Mouse (Mus musculus) heart, postnatal 36 days (tissue): Measurements from ENCODE around the gene AI837181. TPM values are rescaled to one million over a fixed set of nuclear protein-coding genes. Genes with fewer than 3 reads are reported as not detected.

Experiments
- DNase-seq, 2 experiments: peaks; one replicate each; pipeline ENCODE4 v3.0.0; 2021 to 2022
- intact Hi-C: fragments of 180-260 bp; cut with DNase I; formaldehyde crosslinking; loops from one replicate; pipeline ENCODE4 v1.15.1; 2025
- total RNA-seq, 2 experiments: library from RNA; stranded (reverse); gene quantifications; 2 replicates each; pipeline ENCODE4 v1.2.3; 2021

Gene AI837181
- total RNA-seq, 2 experiments from 2014 or later = 33.3 to 38.1 TPM

DNA sequence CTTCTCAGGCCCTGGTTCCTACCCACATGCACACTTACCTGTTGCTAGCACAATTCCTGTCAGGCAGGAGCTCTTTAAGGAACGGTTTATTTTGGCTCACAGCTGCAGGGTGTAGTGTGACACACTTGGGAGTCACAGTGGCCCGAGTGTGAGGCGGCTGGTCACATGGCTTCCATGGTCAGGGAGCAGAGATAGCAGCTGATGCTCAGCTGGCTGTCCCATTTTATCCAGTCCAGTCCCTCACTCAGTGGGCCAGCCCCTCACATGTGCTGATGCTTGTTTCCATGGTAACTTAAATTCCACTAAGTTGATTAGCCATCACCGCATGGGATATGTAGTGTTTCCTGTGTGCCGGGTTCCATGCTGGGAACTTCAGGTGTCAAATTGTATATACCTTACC, 13.0 kb upstream of the AI837181 start:
- intact Hi-C loops = no loop called here

DNA sequence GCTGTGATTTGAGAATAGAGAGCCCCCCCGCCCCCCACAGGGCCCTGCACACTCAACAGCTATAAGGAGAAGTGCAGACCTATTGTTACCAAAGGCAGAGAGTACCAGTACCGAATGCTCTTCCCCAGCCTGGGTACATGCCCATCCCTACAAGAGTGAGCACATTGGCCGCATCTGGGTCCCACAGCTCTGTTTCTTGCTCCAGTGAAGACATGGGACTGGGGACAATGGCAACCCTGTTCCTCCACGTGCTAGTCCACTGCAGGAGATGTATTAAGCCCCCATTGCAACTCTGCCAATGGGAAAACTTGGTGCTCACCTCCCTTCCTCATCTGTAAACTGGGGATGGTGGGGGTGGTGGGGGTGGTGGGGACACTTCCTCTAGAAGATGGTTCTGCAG, 11.1 kb upstream of the AI837181 start:
- intact Hi-C loops = no loop called here
- no peak for DNase-seq

More for the DNA sequence above, 13.0 kb upstream of the AI837181 start:
- DNase-seq = peak in 1 of 2 experiments; percentile 37

DNA sequence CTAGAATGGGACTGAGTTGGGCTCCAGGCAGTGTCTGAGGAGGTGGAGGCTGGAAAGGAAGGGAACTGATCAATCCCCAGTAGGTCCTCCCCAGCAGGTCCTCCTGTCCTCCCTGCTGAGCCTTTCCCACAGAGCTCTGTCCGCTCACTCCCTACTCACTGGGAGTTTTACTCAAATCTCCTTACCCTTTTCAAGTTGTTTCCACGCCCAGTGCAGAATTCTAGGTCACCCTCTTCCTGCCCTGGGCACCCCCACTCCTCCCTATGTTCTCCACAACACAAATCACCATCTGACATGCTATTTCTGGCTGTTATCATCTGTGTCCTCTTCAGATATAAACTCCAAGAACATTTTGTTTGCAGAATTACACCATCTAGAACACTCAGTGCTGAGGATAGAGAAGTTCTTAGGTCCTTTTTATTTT, 10.4 kb upstream of the AI837181 start:
- intact Hi-C loops = no loop called here
- DNase-seq = peak; percentile 62 to 68

DNA sequence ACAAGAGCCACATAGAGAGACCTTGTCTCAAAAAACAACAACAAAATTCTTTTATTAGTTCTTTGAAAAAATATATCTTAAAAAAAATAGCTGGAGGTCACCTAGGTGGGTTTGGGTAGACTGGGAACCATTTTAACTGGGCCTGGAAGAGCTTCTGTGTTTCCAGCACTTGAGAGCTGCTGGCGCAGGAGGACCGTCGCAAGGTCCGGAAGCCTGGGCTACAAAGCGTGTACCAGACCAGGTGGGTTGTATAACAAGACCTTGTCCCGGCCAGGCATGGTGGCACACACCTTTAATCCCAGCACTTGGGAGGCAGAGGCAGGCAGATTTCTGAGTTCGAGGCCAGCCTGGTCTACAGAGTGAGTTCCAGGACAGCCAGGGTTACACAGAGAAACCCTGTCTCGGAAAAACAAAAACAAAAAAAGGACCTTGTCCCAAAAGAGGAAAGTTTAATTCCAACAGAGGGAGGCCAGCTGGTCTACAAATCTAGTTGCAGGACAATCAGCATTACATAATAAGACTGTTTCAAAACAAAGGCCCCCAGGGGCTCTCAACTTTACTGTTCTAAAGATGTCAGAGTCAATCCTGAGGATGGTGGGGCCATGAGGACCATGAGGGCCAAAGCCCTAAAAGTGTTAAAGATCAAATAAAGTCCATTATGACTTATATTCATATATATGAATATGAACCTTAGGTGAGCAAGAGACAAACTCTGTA, 6.0 kb upstream of the AI837181 start:
- intact Hi-C loops = no loop called here
- DNase-seq = no peak

DNA sequence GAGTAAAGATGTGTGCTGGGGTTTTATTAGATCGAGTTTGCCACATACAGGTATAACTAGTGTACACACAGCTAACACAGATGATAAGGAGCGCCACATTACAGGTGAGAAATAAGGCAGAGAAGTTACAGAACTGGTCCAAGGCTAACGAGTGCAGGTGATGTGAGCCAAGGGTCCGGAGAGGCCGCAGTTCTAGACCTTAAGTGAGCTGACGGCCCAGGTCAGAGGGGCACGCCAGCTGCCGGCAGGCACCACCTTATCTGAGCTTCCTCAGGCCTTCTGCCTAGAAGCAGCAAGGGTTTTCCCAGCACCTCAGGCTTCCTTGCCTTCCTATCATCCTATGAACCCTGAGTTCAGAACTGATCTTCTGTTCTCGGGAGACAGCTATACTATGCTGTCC, 5.3 kb upstream of the AI837181 start:
- DNase-seq = no peak
- intact Hi-C loops = no loop called here

DNA sequence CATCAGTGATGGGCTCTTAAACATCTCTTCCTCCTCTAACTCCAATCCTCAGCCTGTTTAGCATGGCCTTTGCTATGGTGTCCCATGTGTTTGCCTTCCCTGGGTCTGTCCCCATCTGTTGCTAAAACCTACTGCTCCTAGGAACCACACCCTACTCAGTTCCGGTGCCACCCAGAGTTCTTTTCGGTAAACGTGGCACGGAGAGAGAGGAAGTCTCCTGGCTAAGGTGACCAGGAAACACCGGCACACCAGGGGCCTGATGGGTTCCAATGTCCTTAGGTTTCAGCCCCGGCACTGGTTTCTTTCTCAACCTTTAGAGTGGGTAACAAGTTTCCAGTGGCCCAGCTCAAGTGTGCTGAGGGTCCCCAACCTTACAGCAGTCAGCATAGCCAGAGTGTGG, 4.4 kb upstream of the AI837181 start:
- DNase-seq = no peak
- intact Hi-C loops = no loop called here

DNA sequence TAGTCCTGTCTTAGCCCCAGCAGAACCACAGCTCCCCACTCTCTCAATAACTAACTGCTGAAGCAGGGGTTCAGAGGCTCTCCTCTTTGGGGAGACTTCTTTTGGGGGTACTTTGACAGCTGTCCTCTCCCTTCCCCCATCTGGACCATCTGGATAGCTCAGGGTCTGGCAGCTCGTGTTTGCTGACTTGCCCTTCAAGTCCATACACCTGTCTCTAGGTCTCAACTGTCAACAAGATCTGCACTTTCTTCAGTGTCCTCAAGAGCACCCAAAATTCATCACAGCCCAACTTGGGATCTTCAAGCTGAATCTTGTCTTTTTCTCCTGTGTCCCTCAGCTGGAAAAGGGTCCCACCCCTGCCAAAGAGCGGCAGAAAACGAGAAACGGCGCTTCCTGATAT, 3.2 kb upstream of the AI837181 start:
- no peak for DNase-seq
- intact Hi-C loops = no loop called here

DNA sequence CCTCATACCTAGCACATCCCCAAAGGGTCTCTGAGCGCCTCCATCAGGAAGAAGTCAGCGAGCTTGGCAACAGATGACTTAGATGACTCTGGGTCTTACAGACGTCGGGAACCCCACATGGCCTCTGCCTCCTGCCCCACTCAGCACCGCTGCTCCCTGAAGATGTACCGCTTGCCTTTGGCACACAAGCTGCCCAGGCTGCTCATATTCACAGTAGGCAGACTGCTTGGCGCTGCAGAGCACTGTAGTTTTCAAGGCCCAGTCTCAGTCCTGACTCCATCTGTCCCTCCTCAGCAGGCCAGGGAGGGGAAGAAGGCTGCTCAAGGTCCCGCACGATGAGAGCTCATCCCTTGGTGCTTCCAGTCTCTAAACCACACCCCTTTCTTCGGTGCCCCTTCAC, 2.7 kb upstream of the AI837181 start:
- intact Hi-C loops = no loop called here
- no peak for DNase-seq

DNA sequence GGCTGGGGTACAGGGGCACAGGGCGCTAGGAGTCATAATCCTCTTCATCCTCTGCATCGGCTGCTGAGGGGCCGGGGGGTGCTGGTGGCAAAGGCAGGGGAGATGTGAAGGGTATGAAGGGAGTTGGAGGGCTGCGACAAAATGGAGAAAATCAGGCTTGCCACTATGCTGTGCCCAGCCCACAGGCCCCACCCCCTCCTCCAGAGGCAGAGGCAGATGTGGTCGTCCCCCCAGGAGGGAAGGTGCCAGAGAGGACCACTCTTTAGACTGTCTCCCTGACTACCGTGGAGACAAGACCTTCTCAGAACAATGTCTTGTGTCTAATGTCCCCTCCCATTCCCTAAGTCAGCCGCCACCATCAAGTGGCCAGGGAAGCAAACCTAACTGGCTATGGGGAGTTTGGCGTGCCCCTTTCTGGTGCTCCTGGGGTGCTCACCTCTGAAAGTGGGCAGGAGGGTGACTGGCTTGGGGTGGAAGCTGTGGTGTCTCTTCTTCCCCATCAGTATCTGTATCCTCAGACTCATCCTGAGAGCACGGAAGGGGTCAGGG, 2.0 kb upstream of the AI837181 start:
- intact Hi-C loops = loop anchor here (1.0 kb wide), 1 partner anchor 33 kb away; no protein-coding TSS in a partner anchor
- DNase-seq = no peak

DNA sequence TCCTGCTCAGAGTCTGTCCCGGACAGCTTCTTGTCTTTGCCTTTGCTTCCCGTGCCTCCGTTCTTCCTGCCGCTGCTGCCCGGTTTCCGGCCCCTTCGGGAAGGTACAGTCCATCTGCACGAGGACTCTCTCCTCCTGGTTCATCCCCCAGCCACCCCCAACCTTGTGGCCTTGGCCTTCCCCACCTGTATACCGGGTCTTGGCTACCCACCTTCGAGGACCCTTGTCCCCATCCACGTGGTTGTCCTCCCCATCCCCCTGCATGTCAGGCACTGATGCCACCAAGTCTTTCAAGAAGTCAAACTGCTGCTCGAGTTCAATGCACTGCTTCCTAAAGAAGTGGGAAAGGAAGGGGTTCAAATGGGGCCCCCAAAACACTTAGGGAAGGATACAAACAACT, 1.4 kb upstream of the AI837181 start:
- intact Hi-C loops = loop anchor here (1.0 kb wide), 1 partner anchor 33 kb away; no protein-coding TSS in a partner anchor
- DNase-seq = no peak

DNA sequence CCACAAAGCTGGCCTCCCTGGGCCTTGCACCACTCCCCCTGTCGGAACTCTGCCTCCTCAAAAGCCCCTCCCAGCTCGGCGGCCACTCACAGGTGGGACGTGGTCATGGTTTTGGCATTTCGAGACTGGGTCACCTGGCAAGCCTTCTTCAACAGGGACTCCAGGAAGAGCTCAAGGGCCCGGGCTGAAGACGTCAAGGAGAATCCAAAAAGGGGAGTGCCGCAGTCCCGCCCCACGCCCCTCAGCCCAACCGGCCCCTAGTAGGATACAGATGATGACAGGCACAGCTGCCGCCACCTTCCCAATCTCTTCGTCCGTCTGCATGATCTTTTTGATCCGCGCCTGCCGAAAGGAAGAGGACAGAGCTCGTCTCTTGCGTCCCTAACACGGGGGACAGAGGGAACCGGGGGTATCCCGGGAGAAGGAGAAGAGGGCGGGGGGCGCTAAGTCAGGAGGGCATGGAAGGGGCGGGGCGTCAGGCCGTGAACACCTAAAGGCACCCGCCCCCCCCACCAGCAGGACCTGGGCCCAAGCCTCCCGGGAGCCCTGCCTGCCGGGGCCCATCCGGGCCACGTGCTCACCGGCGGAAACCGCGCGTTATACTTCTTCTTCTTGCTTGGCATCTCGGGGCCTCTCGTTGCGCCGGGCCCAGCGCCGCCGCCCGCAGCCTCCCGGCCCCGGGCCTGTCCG, 707 bp upstream of the AI837181 start:
- DNase-seq = peak in 1 of 2 experiments; percentile 85
- intact Hi-C loops = loop anchor here (2.0 kb wide), 1 partner anchor 57 kb away; the partner anchor contains the start of genes Banf1 and Eif1ad

DNA sequence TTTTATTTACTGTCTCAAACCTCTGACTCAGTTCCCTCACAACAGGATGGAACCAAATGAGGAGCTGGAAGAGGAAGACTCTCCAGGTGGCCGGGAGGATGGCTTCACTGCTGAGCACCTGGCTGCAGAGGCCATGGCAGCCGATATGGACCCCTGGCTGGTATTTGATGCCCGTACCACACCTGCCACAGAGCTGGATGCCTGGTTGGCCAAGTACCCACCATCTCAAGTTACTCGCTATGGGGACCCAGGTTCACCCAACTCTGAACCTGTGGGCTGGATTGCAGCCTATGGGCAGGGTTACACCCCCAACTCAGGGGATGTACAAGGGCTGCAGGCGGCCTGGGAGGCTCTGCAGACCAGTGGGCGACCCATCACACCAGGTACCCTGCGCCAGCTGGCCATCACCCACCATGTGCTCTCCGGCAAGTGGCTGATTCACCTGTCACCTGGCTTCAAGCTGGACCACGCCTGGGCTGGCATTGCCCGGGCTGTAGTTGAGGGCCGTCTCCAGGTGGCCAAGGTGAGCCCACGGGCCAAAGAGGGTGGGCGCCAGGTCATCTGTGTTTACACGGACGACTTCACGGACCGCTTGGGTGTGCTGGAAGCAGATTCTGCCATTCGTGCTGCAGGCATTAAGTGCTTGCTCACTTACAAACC, 1.1 kb downstream of the AI837181 start:
- no peak for DNase-seq
- intact Hi-C loops = loop anchor here (2.0 to 5.0 kb wide), 2 partner anchors 59 to 89 kb away; partner anchors contain the start of genes Banf1, Catsper1 and Eif1ad

DNA sequence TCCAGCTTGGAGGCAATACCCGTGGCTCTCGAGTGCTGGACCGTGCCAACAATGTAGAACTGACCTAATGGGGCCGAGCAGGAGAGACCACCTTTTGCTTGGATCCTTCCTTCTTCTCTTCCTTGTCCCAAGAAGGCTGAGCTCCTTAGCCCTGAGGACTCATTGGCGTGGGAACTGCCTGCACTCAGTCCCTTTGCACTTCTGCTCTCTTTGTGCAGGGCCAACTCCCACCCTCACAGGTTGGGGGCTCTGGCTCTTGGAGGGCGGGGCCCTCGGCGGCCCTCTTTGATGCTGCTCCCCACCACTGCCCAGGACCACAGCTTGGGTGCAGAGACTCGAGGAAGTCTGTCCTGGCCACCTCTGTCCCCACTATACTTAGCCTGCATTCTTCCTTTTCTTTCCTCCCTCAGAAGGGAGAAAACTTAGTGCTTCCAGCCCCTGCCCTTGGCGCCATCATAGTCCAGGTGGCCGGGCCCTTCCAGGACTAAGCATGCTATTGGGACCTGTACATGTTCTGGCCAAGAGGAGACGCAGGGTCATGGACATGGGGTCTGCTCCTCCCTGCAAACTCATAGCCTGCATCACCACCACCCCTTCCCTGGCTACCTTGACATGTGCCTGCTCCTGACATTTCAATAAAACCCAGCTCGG, 1.8 kb downstream of the AI837181 start:
- DNase-seq = no peak
- intact Hi-C loops = loop anchor here (5.0 kb wide), 1 partner anchor 89 kb away; the partner anchor contains the start of gene Catsper1

DNA sequence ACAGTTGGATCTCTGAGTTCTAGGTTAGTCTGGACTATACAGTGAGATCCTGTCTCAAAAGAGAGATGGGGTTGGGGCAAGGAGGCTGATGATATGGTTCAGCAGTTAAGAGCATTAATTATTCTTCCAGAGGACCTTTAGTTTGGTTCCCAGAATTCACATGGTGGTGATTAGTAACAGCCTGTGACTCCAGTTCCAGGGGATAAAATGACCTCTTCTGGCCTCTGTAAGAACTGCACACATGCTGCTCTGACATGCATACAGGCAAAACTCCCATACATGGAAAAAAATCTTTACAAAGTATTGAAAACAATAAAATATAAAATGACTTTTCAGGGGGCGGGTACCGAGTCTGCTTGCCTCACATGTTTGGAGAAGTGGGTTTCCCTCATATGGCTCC, 3.1 kb downstream of the AI837181 start:
- peak in 1 of 2 experiments; percentile 40 for DNase-seq
- intact Hi-C loops = loop anchor here (5.0 kb wide), 1 partner anchor 91 kb away; the partner anchor contains the start of gene Catsper1

DNA sequence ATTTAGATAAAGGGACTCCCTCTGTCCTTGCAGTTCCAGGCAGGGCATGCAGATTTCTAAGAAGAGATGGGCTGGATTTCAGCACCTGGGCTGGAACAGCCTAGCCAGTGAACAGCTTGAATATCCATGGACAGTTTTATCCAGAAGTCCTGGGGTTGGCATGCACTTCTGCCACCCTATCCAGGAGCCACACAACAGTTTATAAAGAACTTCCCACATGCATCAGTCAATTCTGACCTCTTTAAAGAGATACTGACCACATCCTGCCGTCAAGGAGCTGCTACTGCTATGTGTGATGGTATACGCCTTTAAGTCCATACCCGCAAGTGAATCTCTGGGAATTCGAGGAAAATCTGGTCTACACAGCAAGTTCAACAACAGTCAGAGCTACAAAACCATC, 4.3 kb downstream of the AI837181 start:
- no peak for DNase-seq
- intact Hi-C loops = loop anchor here (5.0 kb wide), 1 partner anchor 92 kb away; the partner anchor contains the start of gene Catsper1

DNA sequence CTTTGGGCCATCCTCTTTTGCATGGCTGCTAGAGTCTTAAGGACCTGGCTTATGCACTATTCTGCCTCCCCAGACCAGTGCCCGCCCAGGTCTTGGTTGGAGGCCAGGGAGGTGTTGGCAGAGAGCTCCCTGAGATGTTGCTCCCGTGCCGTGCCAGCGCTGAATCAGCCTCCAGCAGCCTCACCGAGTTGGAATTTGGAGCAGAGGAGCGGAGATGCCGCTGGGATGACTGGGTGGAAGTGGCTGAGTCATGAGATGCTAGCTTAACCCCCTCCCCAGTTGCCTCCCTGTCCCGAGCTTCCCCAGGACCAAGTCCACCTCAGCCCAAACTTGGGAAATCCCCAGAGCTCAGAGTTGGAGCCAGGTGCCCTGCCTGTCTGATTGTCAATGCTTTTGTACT, 4.9 kb downstream of the AI837181 start:
- intact Hi-C loops = loop anchor here (5.0 kb wide), 2 partner anchors 93 to 137 kb away; partner anchors contain the start of genes Ap5b1 and Catsper1

DNA sequence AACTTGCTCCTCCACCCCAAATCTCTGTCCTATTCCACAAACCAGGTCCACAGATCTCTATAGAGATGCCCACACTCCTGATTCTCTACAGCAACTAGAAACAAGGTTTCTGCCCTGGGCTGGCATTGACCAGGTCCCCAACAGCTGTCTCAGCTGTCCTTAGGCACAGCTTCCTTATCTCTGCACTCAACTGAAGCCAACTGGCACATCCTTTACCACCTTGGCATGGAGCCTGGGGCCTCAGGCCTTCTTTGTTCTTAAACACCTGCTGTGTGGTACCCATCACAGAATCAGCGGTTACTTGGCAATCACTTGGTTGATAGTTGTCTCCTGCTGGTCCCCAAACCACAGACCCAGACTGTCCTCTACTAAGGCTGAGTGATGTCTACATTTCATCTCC, 5.5 kb downstream of the AI837181 start:
- DNase-seq = peak in 1 of 2 experiments; percentile 7
- intact Hi-C loops = loop anchor here (5.0 kb wide), 1 partner anchor 137 kb away; the partner anchor contains the start of gene Ap5b1

More for the DNA sequence above, 4.9 kb downstream of the AI837181 start:
- peak in 1 of 2 experiments; percentile 53 for DNase-seq

DNA sequence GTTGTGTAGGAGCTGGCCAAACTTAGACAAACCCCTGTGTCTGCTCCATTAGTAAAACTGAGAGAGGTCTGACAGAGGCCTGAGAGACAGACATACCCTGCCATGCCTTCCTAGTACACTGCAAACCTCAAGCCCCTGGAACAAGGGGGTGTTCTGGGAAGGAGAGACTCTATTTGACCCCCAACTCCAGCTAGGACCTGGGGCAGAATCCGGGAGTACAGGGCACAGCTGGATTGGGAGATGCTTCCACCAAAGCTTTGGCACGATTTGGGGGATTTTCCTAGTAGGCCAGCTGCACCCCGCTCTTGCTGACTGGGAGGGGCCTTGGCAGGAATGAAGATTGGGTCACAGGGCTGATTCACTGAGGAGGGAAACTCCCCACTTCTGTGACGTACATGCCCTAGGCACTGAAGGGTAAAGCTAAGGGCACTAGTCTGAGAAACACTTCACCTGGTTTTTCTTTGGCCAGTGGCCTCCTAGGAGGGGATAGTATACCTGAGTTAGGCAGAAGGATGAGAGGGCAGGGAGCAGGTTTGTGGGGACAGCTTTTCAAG, 7.0 kb downstream of the AI837181 start:
- DNase-seq = peak in 1 of 2 experiments; percentile 24
- intact Hi-C loops = loop anchor here (5.0 kb wide), 1 partner anchor 135 kb away; the partner anchor contains the start of gene Ap5b1
